ENCODE assay signal across 8 mouse cellular contexts in genomic region chr12:4592025-4592424, GRCm38 (mm10). TPM values are rescaled to one million over a fixed set of nuclear protein-coding genes. Genes with fewer than 3 reads are reported as not detected.
A peak's percentile ranks its signal among the peaks of the same experiment; 100 is the strongest.
DNase-seq lines count a peak whose midpoint lies in the region; ATAC-seq and TF ChIP-seq lines count a peak whose summit lies in the region.
"Had no signal": no experiment of that assay in that cellular context is flagged by ENCODE, and none has a peak within 500 bp of the region (broad histone marks: within the 10 kb centered on the region; RNA-seq: fewer than 3 reads in every experiment).

No protein-coding gene starts in this region.

- ATAC-seq in neural tube, embryonic 11.5 days (ENCODE audit: insufficient read depth, low FRiP score, low TSS enrichment) = no peak

- no peak overlapping the region for H3K4me3 ChIP-seq in neural tube, embryonic 11.5 days (ENCODE audit: low read depth, low read length)
- H3K4me3 ChIP-seq in embryonic facial prominence, embryonic 10.5 days = peak overlapping the region; percentile 86
- H3K4me3 ChIP-seq in limb, embryonic 10.5 days = peak overlapping the region; percentile 92
- peak overlapping the region; percentile 95; the same call in 1 of the 2 replicates for H3K4me3 ChIP-seq in small intestine, adult 2 months (ENCODE audit: low read depth, low read length)

- peak overlapping the region; percentile 81 for H3K4me2 ChIP-seq in neural tube, embryonic 11.5 days (ENCODE audit: low read depth)

- TF ChIP-seq CTCF in small intestine, adult 2 months (IDR thresholded peaks at IDR 0.05; ENCODE audit: extremely low read depth, insufficient read length, insufficient replicate concordance, low read depth, low read length) = no peak

- no peak for DNase-seq in neural tube, embryonic 11.5 days (ENCODE audit: low spot score)
- no peak for DNase-seq in neural tube, embryonic 10.5 days (ENCODE audit: extremely low spot score, low spot score)
- no peak for DNase-seq in embryonic facial prominence, embryonic 10.5 days (ENCODE audit: low spot score)
- DNase-seq in limb, embryonic 10.5 days (ENCODE audit: low spot score) = no peak
- no peak for DNase-seq in layer of hippocampus, postnatal 10 days (ENCODE audit: low spot score in 2 of 2)
- DNase-seq in frontal cortex, postnatal 36 days (ENCODE audit: low spot score in 2 of 2) = no peak

- H3K4me1 ChIP-seq in neural tube, embryonic 11.5 days (ENCODE audit: control insufficient read depth, insufficient read depth, low read length) = no peaks in the 10 kb centered on the region
- H3K4me1 ChIP-seq in embryonic facial prominence, embryonic 10.5 days = peaks cover 14% of the 10 kb centered on the region
- H3K4me1 ChIP-seq in limb, embryonic 10.5 days = peaks cover 13% of the 10 kb centered on the region; the same call in 1 of the 2 replicates
- H3K4me1 ChIP-seq in small intestine, adult 2 months (ENCODE audit: control insufficient read depth, insufficient read depth, insufficient read length, low read length) = peaks cover 2% of the 10 kb centered on the region; the same call in 1 of the 2 replicates

- H3K27ac ChIP-seq in neural tube, embryonic 11.5 days (ENCODE audit: low read depth, low read length) = no peak overlapping the region
- H3K27ac ChIP-seq in embryonic facial prominence, embryonic 10.5 days (replicated peaks) = no peak overlapping the region
- no peak overlapping the region; the same call in 1 of the 2 replicates for H3K27ac ChIP-seq in limb, embryonic 10.5 days
- H3K27ac ChIP-seq in small intestine, adult 2 months (ENCODE audit: insufficient read depth, low read depth, low read length) = no peak overlapping the region

- H3K9ac ChIP-seq in neural tube, embryonic 11.5 days (ENCODE audit: low read length) = no peak overlapping the region

- no peaks in the 10 kb centered on the region for H3K9me3 ChIP-seq in neural tube, embryonic 11.5 days (ENCODE audit: control insufficient read depth, low read length)
- no peaks in the 10 kb centered on the region for H3K9me3 ChIP-seq in embryonic facial prominence, embryonic 10.5 days
- no peaks in the 10 kb centered on the region for H3K9me3 ChIP-seq in limb, embryonic 10.5 days (replicated peaks)

- WGBS in neural tube, embryonic 11.5 days = 73% methylated on average over 6 of the region's 6 CpGs
- 66% methylated on average over 6 of the region's 6 CpGs for WGBS in embryonic facial prominence, embryonic 10.5 days
- WGBS in limb, embryonic 10.5 days = 76% methylated on average over 6 of the region's 6 CpGs
- 58% methylated on average over 6 of the region's 6 CpGs for WGBS in small intestine, adult 2 months

- no peaks in the 10 kb centered on the region for H3K36me3 ChIP-seq in neural tube, embryonic 11.5 days (ENCODE audit: control insufficient read depth, insufficient read depth, low read length)
- H3K36me3 ChIP-seq in embryonic facial prominence, embryonic 10.5 days (replicated peaks) = no peaks in the 10 kb centered on the region
- no peaks in the 10 kb centered on the region for H3K36me3 ChIP-seq in limb, embryonic 10.5 days
- H3K36me3 ChIP-seq in small intestine, adult 2 months (ENCODE audit: control insufficient read depth, insufficient read depth, low read length) = no peaks in the 10 kb centered on the region

- no peak for TF ChIP-seq POLR2A in small intestine, adult 2 months (IDR thresholded peaks at IDR 0.05; ENCODE audit: low read depth, low read length)

- H3K27me3 ChIP-seq in neural tube, embryonic 11.5 days (ENCODE audit: control insufficient read depth, insufficient read depth, low read length) = no peaks in the 10 kb centered on the region
- peaks cover 9% of the 10 kb centered on the region for H3K27me3 ChIP-seq in embryonic facial prominence, embryonic 10.5 days (replicated peaks; ENCODE audit: low read depth, poor library complexity, severe bottlenecking)
- H3K27me3 ChIP-seq in limb, embryonic 10.5 days (ENCODE audit: low read depth, poor library complexity, severe bottlenecking) = peaks cover 8% of the 10 kb centered on the region
- no peaks in the 10 kb centered on the region for H3K27me3 ChIP-seq in small intestine, adult 2 months (ENCODE audit: control insufficient read depth, insufficient read depth, low read length)

RNA-seq across cellular contexts. Expression of gene Itsn2, which starts 0.4 kb away (rescaled TPM):
- polyA plus RNA-seq in neural tube, embryonic 11.5 days (2014; fragmentation: Nextera tagmentation; extraction: Ambion mirVana) = 19.7 and 24.7 TPM in 2 replicates
- 17.6 and 17.9 TPM in 2 replicates for polyA plus RNA-seq in embryonic facial prominence, embryonic 10.5 days (2016; fragmentation: Nextera tagmentation; extraction: Ambion mirVana)
- 17.4 and 20.0 TPM in 2 replicates for polyA plus RNA-seq in limb, embryonic 10.5 days (2016; fragmentation: Nextera tagmentation; extraction: Ambion mirVana)
- polyA plus RNA-seq in small intestine, adult 2 months (2012; rRNA removed) = 7.2 and 10.2 TPM in 2 replicates
- total RNA-seq in layer of hippocampus, postnatal 10 days (2021) = 10 to 100 TPM; 58.3 to 65.3 TPM

RNA-seq across cellular contexts. Expression of gene Gm3625, which starts 0.7 kb away (rescaled TPM):
- not detected in 2 replicates for polyA plus RNA-seq in neural tube, embryonic 11.5 days (2014; fragmentation: Nextera tagmentation; extraction: Ambion mirVana)
- not detected in 2 replicates for polyA plus RNA-seq in embryonic facial prominence, embryonic 10.5 days (2016; fragmentation: Nextera tagmentation; extraction: Ambion mirVana)
- not detected in 2 replicates for polyA plus RNA-seq in limb, embryonic 10.5 days (2016; fragmentation: Nextera tagmentation; extraction: Ambion mirVana)
- not detected in 2 replicates for polyA plus RNA-seq in small intestine, adult 2 months (2012; rRNA removed)
- not detected for total RNA-seq in layer of hippocampus, postnatal 10 days (2021)
- total RNA-seq: gastrocnemius, postnatal 14 days had no signal
